ENCODE assay signal across 7 mouse cellular contexts in the genomic region with DNA sequence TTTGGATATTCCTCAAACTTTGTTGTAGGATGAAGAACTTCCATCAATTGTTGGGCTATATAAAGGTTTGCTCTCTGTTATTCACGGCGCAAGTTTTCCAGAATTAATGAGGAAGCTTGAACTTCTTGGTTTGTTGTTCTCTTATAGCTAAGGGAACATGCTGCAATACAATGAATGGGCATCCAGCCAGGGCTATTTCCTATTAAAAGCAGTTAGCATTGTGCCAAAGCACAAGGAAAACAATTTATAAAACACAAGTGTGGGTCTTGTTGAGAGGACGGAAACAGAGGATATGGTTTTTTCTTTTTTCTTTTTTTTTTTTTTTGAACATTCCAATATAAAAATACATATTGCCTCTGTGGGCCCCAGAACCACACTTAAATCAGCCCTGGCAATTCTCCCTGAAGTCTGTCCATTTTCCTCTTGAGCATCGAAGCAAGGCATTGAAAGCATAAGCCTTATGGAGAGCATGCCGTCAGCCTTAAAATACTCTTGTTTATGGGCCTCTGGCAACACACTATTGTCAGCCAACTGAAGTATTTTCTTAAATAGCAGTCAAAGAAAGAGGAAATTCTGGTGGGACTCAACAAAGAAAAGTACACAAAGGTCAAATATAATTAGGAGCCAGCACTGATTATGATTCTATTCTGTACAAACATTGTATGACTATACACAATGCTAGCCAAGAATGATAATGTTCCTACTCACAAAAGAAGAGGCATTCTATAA.
A peak's percentile ranks its signal among the peaks of the same experiment; 100 is the strongest.
DNase-seq lines count a peak whose midpoint lies in the region; ATAC-seq and TF ChIP-seq lines count a peak whose summit lies in the region.

No protein-coding gene starts in this region.

- peaks cover 12% of the 10 kb centered on the region for H3K4me1 ChIP-seq in heart, adult 2 months (ENCODE audit: control insufficient read depth, insufficient read depth, low read length)

- no peak for TF ChIP-seq EP300 in heart, adult 2 months (IDR thresholded peaks at IDR 0.05; ENCODE audit: insufficient read depth, low read depth, low read length)

- WGBS in heart, adult 2 months: 24% methylated on average over 5 of the region's 5 CpGs

- ATAC-seq in granulocyte monocyte progenitor cell, adult 5-6 weeks (replicated peaks; ENCODE audit: poor library complexity, severe bottlenecking): no peak

- DNase-seq in layer of hippocampus, adult 9-11 months: peak; percentile 7
- no peak for DNase-seq in layer of hippocampus, postnatal 25 days (ENCODE audit: extremely low spot score in 1 of 2, low spot score in 1 of 2)
- DNase-seq in heart, adult 2 months: peak; percentile 27 to 63
- peak; percentile 49 to 51 for DNase-seq in heart, postnatal 36 days
- DNase-seq in lung, postnatal 25 days (ENCODE audit: low spot score): peak; percentile 72
- no peak for DNase-seq in ovary, postnatal 36 days (ENCODE audit: low spot score)

- H3K36me3 ChIP-seq in heart, adult 2 months (ENCODE audit: control insufficient read depth, insufficient read depth, low read length): peaks cover 16% of the 10 kb centered on the region

- TF ChIP-seq CTCF in heart, adult 2 months (IDR thresholded peaks at IDR 0.05): no peak

- H3K79me2 ChIP-seq in heart, adult 2 months (replicated peaks; ENCODE audit: control insufficient read depth, insufficient read depth, low read length): no peaks in the 10 kb centered on the region

- H3K4me3 ChIP-seq in heart, adult 2 months: no peak overlapping the region

- intact Hi-C loops in heart, adult 2 months (cut with DNase I): loop anchor here (1.0 to 2.0 kb wide), 2 partner anchors 38 to 66 kb away; no protein-coding TSS in a partner anchor
- intact Hi-C loops in heart, postnatal 36 days (cut with DNase I): loop anchor here (1.0 to 2.0 kb wide), 2 partner anchors 37 to 64 kb away; no protein-coding TSS in a partner anchor

- TF ChIP-seq POLR2A in heart, adult 2 months (IDR thresholded peaks at IDR 0.05; ENCODE audit: insufficient read depth, low read depth, low read length): no peak

- H3K27ac ChIP-seq in heart, adult 2 months: peak overlapping the region; percentile 88

- H3K9ac ChIP-seq in heart, adult 2 months (ENCODE audit: low read depth, low read length): peak overlapping the region; percentile 48; the same call in 1 of the 2 replicates

- no peaks in the 10 kb centered on the region for H3K27me3 ChIP-seq in heart, adult 2 months (ENCODE audit: control insufficient read depth, insufficient read depth, low read length)

Comparison
In these comparisons a context has a peak if more than half of its experiments do, and no peak if none do; other contexts are left out.
1. DNase-seq: peak in layer of hippocampus, adult 9-11 months (single experiment), heart, adult 2 months (2 of 2), heart, postnatal 36 days (2 of 2) and lung, postnatal 25 days (single experiment); none in layer of hippocampus, postnatal 25 days (0 of 2) and ovary, postnatal 36 days (single experiment).